Mouse (Mus musculus): ENCODE results near the gene Kif9. TPM values are rescaled to one million over a fixed set of nuclear protein-coding genes. Genes with fewer than 3 reads are reported as not detected.

Kif9 gene
- polyA plus RNA-seq, 2 experiments: 0.10 to 0.19 TPM

DNA sequence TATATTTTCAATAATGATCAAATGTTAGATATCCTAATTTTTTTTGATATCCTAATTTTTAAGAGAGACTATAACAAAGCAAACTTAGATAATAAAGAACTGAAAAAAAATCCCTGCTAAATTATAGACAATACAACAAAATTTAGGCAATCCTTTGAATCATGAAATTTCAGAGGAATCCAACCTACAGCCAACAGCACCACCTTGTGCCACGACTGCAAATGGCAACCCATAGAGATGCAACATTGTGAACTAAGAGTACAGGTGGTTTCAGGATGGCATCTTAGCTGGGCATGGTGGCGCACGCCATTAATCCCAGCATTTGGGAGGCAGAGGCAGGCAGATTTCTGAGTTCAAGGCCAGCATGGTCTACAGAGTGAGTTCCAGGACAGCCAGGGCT lies 10.6 kb upstream of the Kif9 start:
- Histone ChIP-seq H3K4me1 (replicated peaks; ENCODE audit: control insufficient read depth in 2 of 2, insufficient read depth in 2 of 2, low read length in 1 of 2) (peaks cover 0 to 5% of the 10 kb centered on the region in 2 experiments; a peak in 2 of 4 replicates), H3K4me2 (ENCODE audit: low read depth) (no peak overlapping the region), H3K9me3 (ENCODE audit: control insufficient read depth, low read length) (no peaks in the 10 kb centered on the region), H3K27ac (no peak overlapping the region), H3K4me3 (ENCODE audit: insufficient read depth in 1 of 2, low read depth in 2 of 2, low read length in 2 of 2) (no peak overlapping the region), H3K9ac (replicated peaks) (no peak overlapping the region), H3K36me3 (replicated peaks; ENCODE audit: control insufficient read depth, insufficient read depth, low read depth) (no peaks in the 10 kb centered on the region), H3K27me3 (ENCODE audit: control insufficient read depth, insufficient read depth, low read length) (no peaks in the 10 kb centered on the region)
- 67% methylated on average over 3 of the region's 3 CpGs for WGBS (ENCODE audit: insufficient replicate concordance)
- ATAC-seq (ENCODE audit: insufficient read depth): no peak
- DNase-seq (ENCODE audit: low read depth in 3 of 3, low spot score in 3 of 3): no peak
- TF ChIP-seq EP300 (IDR thresholded peaks at IDR 0.05; ENCODE audit: low read depth) (no peak), CTCF (IDR thresholded peaks at IDR 0.05; ENCODE audit: low read depth) (peak; percentile 61)

- DNase-seq (ENCODE audit: low read depth in 3 of 3, low spot score in 3 of 3) (no peak), ATAC-seq (ENCODE audit: insufficient read depth) (no peak)
- no peaks in the 10 kb centered on the region for H3K36me3 ChIP-seq (replicated peaks; ENCODE audit: control insufficient read depth, insufficient read depth, low read depth)
- no peak overlapping the region for H3K4me3 ChIP-seq (ENCODE audit: insufficient read depth in 1 of 2, low read depth in 2 of 2, low read length in 2 of 2)
- TF ChIP-seq CTCF (IDR thresholded peaks at IDR 0.05; ENCODE audit: low read depth): no peak
- TF ChIP-seq EP300 (IDR thresholded peaks at IDR 0.05; ENCODE audit: low read depth): no peak
- no peak overlapping the region for H3K9ac ChIP-seq (replicated peaks)
- H3K27me3 ChIP-seq (ENCODE audit: control insufficient read depth, insufficient read depth, low read length): no peaks in the 10 kb centered on the region
- H3K4me2 ChIP-seq (ENCODE audit: low read depth): no peak overlapping the region; the same call in 1 of the 2 replicates
- H3K4me1 ChIP-seq (replicated peaks; ENCODE audit: control insufficient read depth in 2 of 2, insufficient read depth in 2 of 2, low read length in 1 of 2): peaks cover 10 to 11% of the 10 kb centered on the region in 2 experiments
- 44% methylated on average over 11 of the region's 11 CpGs for WGBS (ENCODE audit: insufficient replicate concordance)
- H3K9me3 ChIP-seq (ENCODE audit: control insufficient read depth, low read length): no peaks in the 10 kb centered on the region
- H3K27ac ChIP-seq: no peak overlapping the region
Observed at GRCm38 (mm10) chr9:110477951-110478350, 1.2 kb downstream of the Kif9 start.

DNA sequence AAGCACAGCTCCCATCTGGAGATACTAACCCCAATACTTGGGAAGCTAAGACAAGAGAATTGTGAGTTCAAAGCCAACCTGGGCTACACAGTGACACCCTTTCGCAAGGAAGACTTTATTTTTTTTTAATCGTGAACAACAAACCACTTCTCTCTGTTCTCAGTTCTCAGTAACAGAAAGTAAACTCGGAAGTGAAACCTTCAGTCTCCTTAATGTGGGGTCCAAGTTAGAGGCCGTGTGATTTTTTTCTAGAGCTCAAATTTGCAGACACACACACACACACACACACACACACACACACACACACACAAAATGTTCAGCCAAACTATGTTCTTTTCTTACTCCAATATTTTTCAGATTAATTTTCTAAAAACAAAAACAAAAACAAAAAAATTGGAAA lies 1.9 kb downstream of the Kif9 start:
- no peaks in the 10 kb centered on the region for H3K27me3 ChIP-seq (ENCODE audit: control insufficient read depth, insufficient read depth, low read length)
- no peak overlapping the region for H3K4me3 ChIP-seq (ENCODE audit: insufficient read depth in 1 of 2, low read depth in 2 of 2, low read length in 2 of 2)
- H3K27ac ChIP-seq: no peak overlapping the region
- H3K36me3 ChIP-seq (replicated peaks; ENCODE audit: control insufficient read depth, insufficient read depth, low read depth): no peaks in the 10 kb centered on the region
- ATAC-seq (ENCODE audit: insufficient read depth) (no peak), DNase-seq (ENCODE audit: low read depth in 3 of 3, low spot score in 3 of 3) (no peak)
- peaks cover 10 to 11% of the 10 kb centered on the region in 2 experiments for H3K4me1 ChIP-seq (replicated peaks; ENCODE audit: control insufficient read depth in 2 of 2, insufficient read depth in 2 of 2, low read length in 1 of 2)
- no peak for TF ChIP-seq CTCF (IDR thresholded peaks at IDR 0.05; ENCODE audit: low read depth)
- TF ChIP-seq EP300 (IDR thresholded peaks at IDR 0.05; ENCODE audit: low read depth): no peak
- WGBS (ENCODE audit: insufficient replicate concordance): 45% methylated on average over 4 of the region's 4 CpGs
- H3K9me3 ChIP-seq (ENCODE audit: control insufficient read depth, low read length): no peaks in the 10 kb centered on the region
- no peak overlapping the region for H3K9ac ChIP-seq (replicated peaks)
- H3K4me2 ChIP-seq (ENCODE audit: low read depth): no peak overlapping the region

- H3K36me3 ChIP-seq (replicated peaks; ENCODE audit: control insufficient read depth, insufficient read depth, low read depth): no peaks in the 10 kb centered on the region
- no peaks in the 10 kb centered on the region for H3K4me1 ChIP-seq (replicated peaks; ENCODE audit: control insufficient read depth in 2 of 2, insufficient read depth in 2 of 2, low read length in 1 of 2)
- no peak overlapping the region for H3K27ac ChIP-seq
- ATAC-seq (ENCODE audit: insufficient read depth) (no peak), DNase-seq (ENCODE audit: low read depth in 3 of 3, low spot score in 3 of 3) (no peak)
- no peak overlapping the region for H3K4me2 ChIP-seq (ENCODE audit: low read depth)
- no peak overlapping the region for H3K9ac ChIP-seq (replicated peaks)
- peaks cover 5% of the 10 kb centered on the region for H3K9me3 ChIP-seq (ENCODE audit: control insufficient read depth, low read length)
- TF ChIP-seq EP300 (IDR thresholded peaks at IDR 0.05; ENCODE audit: low read depth): no peak
- TF ChIP-seq CTCF (IDR thresholded peaks at IDR 0.05; ENCODE audit: low read depth): no peak
- WGBS (ENCODE audit: insufficient replicate concordance): 40% methylated on average over 4 of the region's 4 CpGs
- no peaks in the 10 kb centered on the region for H3K27me3 ChIP-seq (ENCODE audit: control insufficient read depth, insufficient read depth, low read length)
- no peak overlapping the region for H3K4me3 ChIP-seq (ENCODE audit: insufficient read depth in 1 of 2, low read depth in 2 of 2, low read length in 2 of 2)
Observed at GRCm38 (mm10) chr9:110488841-110489240, 12.1 kb downstream of the Kif9 start.

- WGBS (ENCODE audit: insufficient replicate concordance): 51% methylated on average over 5 of the region's 5 CpGs
- Histone ChIP-seq H3K4me2 (ENCODE audit: low read depth) (no peak overlapping the region), H3K27me3 (ENCODE audit: control insufficient read depth, insufficient read depth, low read length) (no peaks in the 10 kb centered on the region), H3K4me1 (replicated peaks; ENCODE audit: control insufficient read depth in 2 of 2, insufficient read depth in 2 of 2, low read length in 1 of 2) (no peaks in the 10 kb centered on the region), H3K4me3 (ENCODE audit: insufficient read depth in 1 of 2, low read depth in 2 of 2, low read length in 2 of 2) (no peak overlapping the region), H3K9me3 (ENCODE audit: control insufficient read depth, low read length) (peaks cover 5% of the 10 kb centered on the region), H3K27ac (no peak overlapping the region), H3K36me3 (replicated peaks; ENCODE audit: control insufficient read depth, insufficient read depth, low read depth) (no peaks in the 10 kb centered on the region), H3K9ac (replicated peaks) (no peak overlapping the region)
- TF ChIP-seq CTCF (IDR thresholded peaks at IDR 0.05; ENCODE audit: low read depth) (peak; percentile 74), EP300 (IDR thresholded peaks at IDR 0.05; ENCODE audit: low read depth) (no peak)
- ATAC-seq (ENCODE audit: insufficient read depth) (no peak), DNase-seq (ENCODE audit: low read depth in 3 of 3, low spot score in 3 of 3) (no peak)
Observed at GRCm38 (mm10) chr9:110490913-110491312, 14.2 kb downstream of the Kif9 start.

All from liver, embryonic 14.5 days (tissue).